Mouse (Mus musculus) layer of hippocampus, postnatal 14 days (tissue): ENCODE results near the gene Dpagt1. TPM values are rescaled to one million over a fixed set of nuclear protein-coding genes. Genes with fewer than 3 reads are reported as not detected.
"Not testable (repeated sequence)": the region's sequence is repeated elsewhere in the genome, so short reads cannot be mapped to it uniquely, and the experiment has no call there.

Experiments
- DNase-seq, 2 experiments: peaks; one replicate each; pipeline ENCODE4 v3.0.0; 2021 to 2022; ENCODE audit warnings: low spot score in 2 of 2, mixed read lengths in 1 of 2
- total RNA-seq, 2 experiments: library from RNA; stranded (reverse); gene quantifications; 2 replicates each; pipeline ENCODE4 v1.2.3; 2021

The Dpagt1 gene
- total RNA-seq, 2 experiments from 2014 or later, result 16.2 to 16.3 TPM

GRCm38 (mm10) chr9:44318076-44318825, 7.6 kb upstream of the Dpagt1 start:
- no peak for DNase-seq

DNA sequence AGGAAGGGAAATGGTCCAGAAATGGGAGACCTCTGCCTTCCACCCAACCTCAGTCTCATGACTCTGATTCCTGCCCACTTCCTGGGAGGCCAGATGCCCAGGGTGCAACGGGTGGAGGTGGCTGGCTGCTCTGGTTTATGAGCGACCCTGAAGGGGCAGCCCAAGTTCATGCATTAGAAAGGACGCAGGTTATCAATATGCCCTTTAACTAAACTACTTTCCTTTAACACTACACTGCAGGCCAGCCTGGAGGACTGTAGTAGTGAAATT, 7.1 kb upstream of the Dpagt1 start:
- no peak for DNase-seq

GRCm38 (mm10) chr9:44319105-44319886, 6.5 kb upstream of the Dpagt1 start:
- DNase-seq, result peak in 1 of 2 experiments; percentile 42

- DNase-seq, result peak; percentile 77 to 96
These were observed 5.7 kb upstream of the Dpagt1 start, which contains the start of gene C2cd2l for GRCm38 (mm10) chr9:44319887-44320798. Gene C2cd2l, minus strand, starts transcription at chr9:44320285.

DNA sequence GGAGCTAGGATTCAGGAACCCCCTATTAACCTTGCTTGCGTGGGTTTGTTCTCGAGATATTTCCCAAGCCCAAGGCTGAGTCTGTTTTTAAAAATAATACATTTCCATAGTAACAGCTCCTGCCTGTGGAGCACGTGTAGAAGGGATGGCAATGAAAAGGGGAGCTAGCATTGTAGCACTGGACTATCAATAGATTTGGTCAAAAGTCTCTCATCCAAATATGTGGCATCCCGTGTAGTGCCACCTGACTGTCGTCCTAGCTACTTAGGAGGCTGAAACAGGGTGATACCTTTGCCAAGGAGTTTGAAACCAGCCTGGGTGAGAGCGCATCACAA, 5.1 kb upstream of the Dpagt1 start:
- no peak for DNase-seq

GRCm38 (mm10) chr9:44323656-44324055, 2.2 kb upstream of the Dpagt1 start:
- DNase-seq, result not testable (repeated sequence)

GRCm38 (mm10) chr9:44324147-44324546, 1.7 kb upstream of the Dpagt1 start:
- DNase-seq, result no peak

- not testable (repeated sequence) for DNase-seq
These were observed 619 bp upstream of the Dpagt1 start for GRCm38 (mm10) chr9:44325032-44325767.

DNA sequence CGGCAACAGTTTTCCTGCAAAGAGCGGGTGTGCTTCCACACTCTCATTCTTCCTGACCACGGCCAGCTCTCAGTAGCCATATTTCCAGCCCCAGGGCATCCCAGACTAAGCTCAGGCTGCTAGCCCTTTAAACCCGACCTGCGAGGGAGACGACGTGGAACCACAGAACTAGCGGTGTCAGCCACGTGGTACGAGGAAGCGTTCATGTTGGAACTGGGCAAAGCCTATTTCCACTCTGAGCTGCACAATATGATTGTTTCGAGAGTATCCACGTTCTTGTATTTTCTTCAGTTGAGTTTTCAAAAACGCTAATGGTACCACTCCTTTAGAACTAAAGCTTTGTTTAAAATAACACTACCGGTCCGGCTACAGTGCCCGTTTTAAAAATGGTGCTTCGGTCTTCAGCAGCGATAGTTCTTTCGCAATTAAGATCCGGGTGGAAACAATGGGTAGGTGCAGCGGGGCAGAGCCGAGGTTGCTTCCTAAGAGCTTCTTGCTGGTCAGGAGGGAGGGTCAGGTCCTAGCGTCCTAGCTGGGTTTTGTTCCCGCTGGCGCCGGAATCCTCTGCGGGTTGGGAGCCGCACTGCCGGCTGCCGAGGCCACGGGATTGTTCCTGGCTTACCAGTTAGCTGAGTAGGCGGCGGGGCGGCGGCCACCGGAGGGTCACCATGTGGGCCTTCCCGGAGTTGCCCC, 698 bp downstream of the Dpagt1 start:
- DNase-seq, result peak; percentile 69 to 87

- DNase-seq, result no peak
These were observed 1.4 kb downstream of the Dpagt1 start for GRCm38 (mm10) chr9:44327064-44327711.

DNA sequence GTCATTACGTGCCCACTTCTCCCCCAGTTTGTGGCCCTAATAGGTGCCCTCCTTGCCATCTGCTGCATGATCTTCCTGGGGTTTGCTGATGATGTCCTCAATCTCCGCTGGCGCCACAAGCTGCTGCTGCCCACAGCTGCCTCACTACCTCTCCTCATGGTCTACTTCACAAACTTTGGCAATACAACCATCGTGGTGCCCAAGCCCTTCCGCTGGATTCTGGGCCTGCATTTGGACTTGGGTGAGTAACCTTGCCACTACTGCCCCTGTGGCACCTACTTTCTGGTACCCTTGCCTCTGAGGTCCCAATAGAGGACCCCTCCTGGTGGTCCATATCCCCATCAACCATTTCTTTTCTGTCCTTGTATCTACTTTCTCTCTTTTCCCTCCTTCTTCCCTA, 2.1 kb downstream of the Dpagt1 start:
- no peak for DNase-seq

GRCm38 (mm10) chr9:44330736-44331135, 4.9 kb downstream of the Dpagt1 start:
- no peak for DNase-seq

DNA sequence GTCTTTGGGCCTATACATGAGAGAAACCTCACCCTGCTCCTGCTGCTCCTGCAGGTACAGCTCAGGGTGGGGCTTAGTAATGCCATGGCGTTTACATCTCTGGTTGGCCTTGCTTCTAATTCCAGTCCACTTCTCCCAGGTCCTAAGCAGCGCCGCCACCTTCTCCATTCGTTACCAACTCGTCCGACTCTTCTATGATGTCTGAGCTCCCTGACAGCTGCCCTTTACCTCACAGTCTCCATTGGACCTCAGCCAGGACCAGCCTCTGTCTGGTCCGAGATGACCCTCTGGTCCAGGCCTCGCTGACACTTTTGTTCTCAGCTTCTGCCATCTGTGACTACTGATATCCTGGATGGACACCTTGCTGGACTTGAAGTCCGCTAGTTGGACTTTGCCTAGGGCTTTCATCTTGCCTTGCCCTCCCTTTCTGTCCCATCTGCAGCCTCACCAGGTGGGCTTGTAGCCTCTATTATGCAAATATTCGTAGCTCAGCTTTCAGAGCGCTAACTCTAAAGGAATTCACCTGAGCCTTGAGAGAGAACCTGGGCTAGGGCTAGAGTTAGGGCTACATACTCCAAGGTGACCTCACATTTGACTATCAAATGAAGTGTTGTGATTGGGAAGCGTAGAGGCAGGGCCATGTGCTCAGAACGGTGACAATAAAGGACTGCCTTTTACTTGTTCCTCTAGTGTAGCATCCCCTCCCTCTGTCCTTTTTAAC, 7.3 kb downstream of the Dpagt1 start:
- DNase-seq, result no peak

DNA sequence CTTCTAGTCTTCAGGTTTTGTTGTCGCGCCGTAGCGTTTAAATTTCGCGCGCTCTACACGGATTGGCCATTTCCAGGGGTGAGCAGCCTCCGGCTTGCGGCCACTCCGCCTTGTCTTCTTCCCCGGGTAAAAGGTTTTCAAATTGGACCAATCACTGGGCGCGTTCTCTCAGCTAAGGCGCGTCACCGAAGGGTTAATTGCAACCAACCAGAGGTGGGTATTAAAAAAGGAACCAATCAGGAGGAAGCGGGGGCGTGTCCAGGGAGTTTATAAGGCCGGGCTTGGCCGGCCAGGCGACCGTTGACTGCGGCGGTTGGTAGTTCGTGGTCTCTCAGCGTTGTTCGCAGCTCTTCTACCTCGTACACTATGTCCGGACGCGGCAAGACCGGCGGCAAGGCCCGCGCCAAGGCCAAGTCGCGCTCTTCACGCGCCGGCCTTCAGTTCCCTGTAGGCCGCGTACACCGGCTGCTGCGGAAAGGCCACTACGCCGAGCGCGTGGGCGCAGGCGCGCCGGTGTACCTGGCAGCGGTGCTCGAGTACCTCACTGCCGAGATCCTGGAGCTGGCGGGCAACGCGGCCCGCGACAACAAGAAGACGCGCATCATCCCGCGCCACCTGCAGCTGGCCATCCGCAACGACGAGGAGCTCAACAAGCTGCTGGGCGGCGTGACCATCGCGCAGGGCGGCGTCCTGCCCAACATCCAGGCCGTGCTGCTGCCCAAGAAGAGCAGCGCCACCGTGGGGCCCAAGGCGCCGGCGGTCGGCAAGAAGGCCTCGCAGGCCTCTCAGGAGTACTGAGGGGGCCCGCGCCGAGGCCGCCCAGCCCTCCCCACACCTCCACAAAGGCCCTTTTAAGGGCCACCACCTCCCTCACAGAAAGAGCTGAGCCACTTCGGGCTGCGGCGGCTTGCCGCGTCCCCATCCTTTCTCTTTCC, 8.8 kb downstream of the Dpagt1 start, which contains the start of gene H2afx:
H2afx (plus strand) TSS at position 299 of the 935 bp plus-strand sequence.
- DNase-seq, result peak; percentile 98 to 99

DNA sequence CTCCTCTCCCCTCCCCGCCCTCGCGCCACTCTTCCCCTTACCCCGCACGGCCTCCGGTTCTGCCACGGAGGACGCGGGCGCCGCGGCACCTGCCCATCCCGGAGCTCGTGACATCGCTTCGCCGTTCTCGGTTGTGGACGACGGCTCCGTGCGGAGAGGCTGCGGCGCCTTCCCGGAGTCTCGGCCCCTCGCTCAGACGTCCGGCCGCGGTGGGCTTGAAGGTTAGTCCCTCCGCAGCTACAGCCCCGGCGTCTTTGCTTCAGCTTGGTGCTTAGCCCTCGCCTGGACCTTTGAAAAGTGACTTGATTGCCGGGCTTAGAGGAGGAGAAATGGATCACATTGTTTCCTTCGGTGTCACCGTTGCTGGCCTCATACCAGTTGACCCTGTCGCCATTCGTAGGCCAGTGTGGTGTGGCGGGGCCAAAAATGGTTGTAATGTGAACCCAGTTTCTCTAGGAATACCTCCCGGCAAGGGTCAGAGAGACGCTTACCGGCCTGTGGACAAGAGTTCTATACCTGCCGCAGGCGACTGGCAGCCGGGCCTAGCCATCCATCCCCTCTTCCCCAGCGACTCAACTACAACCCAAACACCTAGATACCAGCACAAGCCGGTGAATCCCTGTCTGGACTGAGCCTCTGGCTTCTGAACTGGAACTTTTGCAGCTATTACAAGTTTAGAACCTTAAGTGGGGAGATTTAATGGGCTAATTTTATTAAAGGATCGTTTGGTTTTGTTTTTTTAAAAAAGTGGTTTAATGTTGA, 9.7 kb downstream of the Dpagt1 start:
- no peak for DNase-seq

- no peak for DNase-seq
These were observed 10.2 kb downstream of the Dpagt1 start for GRCm38 (mm10) chr9:44336093-44336406.

DNA sequence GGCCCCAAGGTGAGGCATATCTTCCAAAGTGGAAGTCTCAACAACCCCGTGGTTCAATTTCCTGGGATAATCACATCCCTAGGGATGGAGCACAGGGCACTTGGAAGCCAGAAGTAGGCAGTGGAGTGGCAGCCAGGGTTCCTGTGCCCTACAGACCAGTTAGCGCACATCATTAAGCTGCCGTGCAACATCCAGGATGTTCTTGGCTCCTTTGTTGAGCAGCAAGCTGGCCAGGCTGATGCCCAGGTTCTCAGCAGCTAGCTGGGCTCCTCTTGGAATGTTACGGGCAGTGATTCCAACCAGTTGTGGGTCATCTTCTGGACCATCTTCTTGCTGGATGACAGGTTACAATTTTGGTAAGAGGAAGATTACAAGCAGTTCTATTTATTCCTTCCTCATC, 10.7 kb downstream of the Dpagt1 start:
- not testable (repeated sequence) for DNase-seq
